Mouse (Mus musculus): ENCODE measurements around the gene H2al2a.

DNA sequence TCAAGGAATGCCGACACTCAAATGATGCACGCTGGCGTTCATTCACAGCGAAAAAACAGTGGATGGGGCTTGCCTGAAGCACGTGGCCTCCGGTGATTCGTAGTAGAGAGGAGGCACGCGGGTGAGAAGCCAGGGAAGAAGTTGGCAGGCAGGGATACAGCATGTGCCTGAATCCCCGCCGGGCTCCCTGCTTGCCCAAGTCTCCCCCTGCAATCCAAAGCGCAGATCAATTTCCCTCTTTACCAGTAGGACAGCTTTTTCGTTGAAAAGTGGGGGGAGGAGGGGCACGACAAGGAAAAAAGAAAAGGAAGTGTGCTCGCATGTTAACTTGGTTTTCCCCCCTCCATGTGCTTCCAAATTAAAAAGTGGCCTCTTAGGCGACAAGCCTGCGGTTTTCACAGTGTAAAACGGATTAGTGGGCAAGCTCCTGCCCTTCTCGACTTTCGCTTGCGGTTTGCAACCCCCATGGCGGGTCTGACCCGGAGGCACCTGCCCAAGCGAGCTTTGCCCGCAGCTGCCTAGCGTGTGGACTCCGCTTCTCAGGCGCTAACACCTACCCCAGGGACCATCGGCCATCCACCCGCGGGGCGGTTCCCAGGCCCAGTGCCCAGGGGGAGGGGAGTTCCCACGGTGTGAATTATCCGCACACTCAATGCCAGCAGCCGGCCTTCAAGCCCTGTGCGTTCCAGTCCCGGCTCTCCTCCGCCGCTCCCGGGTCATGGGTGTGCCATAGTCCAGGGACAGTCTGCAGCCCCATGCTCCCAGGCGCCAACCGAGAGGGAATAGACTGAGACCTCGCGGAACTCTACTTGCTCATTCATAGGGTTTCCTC is 29.6 kb upstream of the H2al2a start:
- TF ChIP-seq ZC3H11A (IDR thresholded peaks at IDR 0.05; ENCODE audit: borderline replicate concordance, low read depth, low read length) (no peak), MAFK (IDR thresholded peaks at IDR 0.05; ENCODE audit: insufficient read depth, low read depth, low read length) (no peak), HCFC1 (IDR thresholded peaks at IDR 0.05; ENCODE audit: borderline replicate concordance, insufficient read depth, low read length) (no peak), ZNF384 (IDR thresholded peaks at IDR 0.05; ENCODE audit: low read depth, low read length) (no peak)

Data from ES-E14 (cell line).